Mouse (Mus musculus) midbrain, embryonic 14.5 days (tissue): Measurements from ENCODE around the gene Gramd4. TPM values are rescaled to one million over a fixed set of nuclear protein-coding genes. Genes with fewer than 3 reads are reported as not detected.

Experiments
- ATAC-seq: fragments of 200-750 bp; cut with Nextera tagmentation; 2 replicates; pipeline ENCODE4 v1.8.0; 2017; ENCODE audit warnings: moderate number of reproducible peaks, moderate library complexity; ENCODE audit not compliant: low FRiP score, low TSS enrichment
- DNase-seq: peaks from one replicate; pipeline ENCODE4 v3.0.0-alpha.2; 2015
- H3K27ac ChIP-seq: fragments of 300-500 bp; sonication (generic); replicated peaks from 2 replicates; pipeline ENCODE4 v1.5.1; 2014; ENCODE audit warnings: mild to moderate bottlenecking, low read depth, low read length, moderate library complexity
- H3K27me3 ChIP-seq: fragments of 300-500 bp; sonication (generic); 2 replicates; pipeline ENCODE4 v1.6.1; 2014; ENCODE audit warnings: low read length, control low read depth, mixed read lengths; ENCODE audit not compliant: control insufficient read depth, insufficient read depth
- H3K36me3 ChIP-seq: fragments of 300-500 bp; sonication (generic); 2 replicates; pipeline ENCODE4 v1.6.1; 2014; ENCODE audit warnings: low read length, control low read depth; ENCODE audit not compliant: control insufficient read depth, insufficient read depth
- H3K4me1 ChIP-seq: fragments of 300-500 bp; sonication (generic); 2 replicates; pipeline ENCODE4 v1.6.1; 2014; ENCODE audit warnings: mild to moderate bottlenecking, antibody characterized with exemption, low read length, control low read depth; ENCODE audit not compliant: control insufficient read depth, insufficient read depth
- H3K4me2 ChIP-seq: fragments of 300-500 bp; sonication (generic); 2 replicates; pipeline ENCODE4 v1.6.1; 2014; ENCODE audit warnings: mild to moderate bottlenecking, low read length, moderate library complexity
- H3K4me3 ChIP-seq: fragments of 300-500 bp; sonication (generic); replicated peaks from 2 replicates; pipeline ENCODE4 v1.5.1; 2014; ENCODE audit warnings: low read depth, low read length
- H3K9ac ChIP-seq: fragments of 300-500 bp; sonication (generic); replicated peaks from 2 replicates; pipeline ENCODE4 v1.6.1; 2014; ENCODE audit warnings: mild to moderate bottlenecking, low read length, moderate library complexity
- H3K9me3 ChIP-seq: fragments of 300-500 bp; sonication (generic); 2 replicates; pipeline ENCODE4 v1.6.1; 2016; ENCODE audit warnings: low read length, control low read depth, mixed read lengths; ENCODE audit not compliant: control insufficient read depth
- WGBS: fragments of 180-500 bp; shearing (Covaris S2); extraction: QIAGEN DNeasy Blood & Tissue Kit; methylation state at CpG from one replicate; pipeline ENCODE4 v1.1.7; 2014; 5-methylcytosine and 5-hydroxymethylcytosine counted together
- polyA plus RNA-seq: library from polyadenylated mRNA; unstranded; fragments of >200 nt; fragmentation: Nextera tagmentation; extraction: Ambion mirVana; gene quantifications from 2 replicates; pipeline ENCODE4 v1.2.1, GENCODE M21; 2014

Gene Gramd4
- polyA plus RNA-seq, 1 experiment from 2014 or later = 29.5 TPM

- Histone ChIP-seq H3K4me2 (0 out of 2 replicates have a peak overlapping the region, but pooled peaks have one; percentile 4), H3K4me3 (no peak overlapping the region), H3K27me3 (no peaks in the 10 kb centered on the region), H3K4me1 (peaks cover 65% of the 10 kb centered on the region), H3K27ac (peak overlapping the region; percentile 85), H3K9ac (peak overlapping the region; percentile 31; the same call in 1 of the 2 replicates), H3K36me3 (0 out of 2 replicates have a peak, but pooled peaks cover 13% of the 10 kb centered on the region), H3K9me3 (no peaks in the 10 kb centered on the region)
- ATAC-seq (no peak), DNase-seq (peak; percentile 66)
- 17% methylated on average over 14 of the region's 14 CpGs for WGBS
Observed at GRCm38 (mm10) chr15:86087591-86088149, 30.2 kb downstream of the Gramd4 start.

GRCm38 (mm10) chr15:86088266-86088790, 30.8 kb downstream of the Gramd4 start:
- H3K27ac ChIP-seq = peak overlapping the region; percentile 85
- no peak for DNase-seq
- H3K4me2 ChIP-seq = no peak overlapping the region
- H3K9ac ChIP-seq = no peak overlapping the region; the same call in 1 of the 2 replicates
- peaks cover 59% of the 10 kb centered on the region for H3K4me1 ChIP-seq
- 0 out of 2 replicates have a peak, but pooled peaks cover 16% of the 10 kb centered on the region for H3K36me3 ChIP-seq
- 83% methylated on average over 11 of the region's 11 CpGs for WGBS
- no peak for ATAC-seq
- no peak overlapping the region for H3K4me3 ChIP-seq
- H3K27me3 ChIP-seq = no peaks in the 10 kb centered on the region
- no peaks in the 10 kb centered on the region for H3K9me3 ChIP-seq

GRCm38 (mm10) chr15:86089091-86089744, 31.7 kb downstream of the Gramd4 start:
- no peak overlapping the region for H3K4me3 ChIP-seq
- ATAC-seq (no peak), DNase-seq (no peak)
- H3K27me3 ChIP-seq = no peaks in the 10 kb centered on the region
- H3K9me3 ChIP-seq = no peaks in the 10 kb centered on the region
- no peak overlapping the region for H3K4me2 ChIP-seq
- 89% methylated on average over 13 of the region's 13 CpGs for WGBS
- 0 out of 2 replicates have a peak, but pooled peaks cover 16% of the 10 kb centered on the region for H3K36me3 ChIP-seq
- no peak overlapping the region for H3K9ac ChIP-seq
- peaks cover 50% of the 10 kb centered on the region for H3K4me1 ChIP-seq
- no peak overlapping the region for H3K27ac ChIP-seq

GRCm38 (mm10) chr15:86089991-86090529, 32.6 kb downstream of the Gramd4 start:
- H3K27me3 ChIP-seq = no peaks in the 10 kb centered on the region
- no peak overlapping the region for H3K4me3 ChIP-seq
- no peaks in the 10 kb centered on the region for H3K9me3 ChIP-seq
- no peak overlapping the region for H3K4me2 ChIP-seq
- DNase-seq = no peak
- H3K36me3 ChIP-seq = peaks cover 20% of the 10 kb centered on the region
- peaks cover 42% of the 10 kb centered on the region for H3K4me1 ChIP-seq
- WGBS = 68% methylated on average over 11 of the region's 11 CpGs
- 0 out of 2 replicates have a peak overlapping the region, but pooled peaks have one; percentile 9 for H3K9ac ChIP-seq
- ATAC-seq = no peak
- 0 out of 2 replicates have a peak overlapping the region, but pooled peaks have one; percentile 32 for H3K27ac ChIP-seq

GRCm38 (mm10) chr15:86090578-86090977, 33.1 kb downstream of the Gramd4 start:
- Histone ChIP-seq H3K4me1 (peaks cover 37% of the 10 kb centered on the region), H3K4me2 (no peak overlapping the region), H3K36me3 (peaks cover 24% of the 10 kb centered on the region), H3K4me3 (no peak overlapping the region), H3K27me3 (no peaks in the 10 kb centered on the region), H3K27ac (no peak overlapping the region), H3K9me3 (no peaks in the 10 kb centered on the region), H3K9ac (no peak overlapping the region)
- ATAC-seq (no peak), DNase-seq (no peak)
- 90% methylated on average over 8 of the region's 8 CpGs for WGBS

GRCm38 (mm10) chr15:86091201-86091997, 33.9 kb downstream of the Gramd4 start:
- ATAC-seq (no peak), DNase-seq (no peak)
- no peaks in the 10 kb centered on the region for H3K27me3 ChIP-seq
- H3K9me3 ChIP-seq = no peaks in the 10 kb centered on the region
- H3K9ac ChIP-seq = no peak overlapping the region
- H3K27ac ChIP-seq = no peak overlapping the region
- H3K4me3 ChIP-seq = no peak overlapping the region
- peaks cover 24% of the 10 kb centered on the region for H3K36me3 ChIP-seq
- WGBS = 92% methylated on average over 23 of the region's 23 CpGs
- H3K4me2 ChIP-seq = no peak overlapping the region
- H3K4me1 ChIP-seq = peaks cover 29% of the 10 kb centered on the region

- Histone ChIP-seq H3K9ac (no peak overlapping the region; the same call in 1 of the 2 replicates), H3K4me2 (no peak overlapping the region), H3K36me3 (peaks cover 24% of the 10 kb centered on the region), H3K27ac (no peak overlapping the region), H3K4me1 (peaks cover 21% of the 10 kb centered on the region), H3K9me3 (no peaks in the 10 kb centered on the region), H3K4me3 (no peak overlapping the region), H3K27me3 (no peaks in the 10 kb centered on the region)
- ATAC-seq (no peak), DNase-seq (no peak)
- 87% methylated on average over 12 of the region's 12 CpGs for WGBS
Observed at GRCm38 (mm10) chr15:86091998-86092670, 34.6 kb downstream of the Gramd4 start.

- no peaks in the 10 kb centered on the region for H3K9me3 ChIP-seq
- ATAC-seq = no peak
- H3K4me1 ChIP-seq = peaks cover 11% of the 10 kb centered on the region; the same call in 1 of the 2 replicates
- 94% methylated on average over 1 of the region's 1 CpGs for WGBS
- H3K27me3 ChIP-seq = no peaks in the 10 kb centered on the region
- no peak for DNase-seq
- no peak overlapping the region for H3K4me3 ChIP-seq
- no peak overlapping the region for H3K9ac ChIP-seq
- no peak overlapping the region for H3K4me2 ChIP-seq
- H3K27ac ChIP-seq = no peak overlapping the region
- peaks cover 24% of the 10 kb centered on the region for H3K36me3 ChIP-seq
Observed at GRCm38 (mm10) chr15:86093236-86093635, 35.7 kb downstream of the Gramd4 start.
